Mouse (Mus musculus): ENCODE measurements around the gene Cog5. TPM values are rescaled to one million over a fixed set of nuclear protein-coding genes. Genes with fewer than 3 reads are reported as not detected.

Cog5 gene
- polyA plus RNA-seq, 1 experiment from 2014 or later = 33.5 TPM

- Histone ChIP-seq H3K9me3 (no peaks in the 10 kb centered on the region), H3K4me2 (replicated peaks) (no peak overlapping the region), H3K27ac (replicated peaks) (0 out of 2 replicates have a peak overlapping the region, but pooled peaks have one; percentile 39), H3K4me3 (no peak overlapping the region), H3K4me1 (peaks cover 8% of the 10 kb centered on the region; the same call in 1 of the 2 replicates), H3K36me3 (no peaks in the 10 kb centered on the region), H3K9ac (replicated peaks) (no peak overlapping the region), H3K27me3 (no peaks in the 10 kb centered on the region)
- 53% methylated on average over 7 of the region's 7 CpGs for WGBS
- ATAC-seq (ENCODE audit: low FRiP score, low read depth) = no peak
Measured at GRCm38 (mm10) chr12:31976544-31976943, 321.9 kb downstream of the Cog5 start.

DNA sequence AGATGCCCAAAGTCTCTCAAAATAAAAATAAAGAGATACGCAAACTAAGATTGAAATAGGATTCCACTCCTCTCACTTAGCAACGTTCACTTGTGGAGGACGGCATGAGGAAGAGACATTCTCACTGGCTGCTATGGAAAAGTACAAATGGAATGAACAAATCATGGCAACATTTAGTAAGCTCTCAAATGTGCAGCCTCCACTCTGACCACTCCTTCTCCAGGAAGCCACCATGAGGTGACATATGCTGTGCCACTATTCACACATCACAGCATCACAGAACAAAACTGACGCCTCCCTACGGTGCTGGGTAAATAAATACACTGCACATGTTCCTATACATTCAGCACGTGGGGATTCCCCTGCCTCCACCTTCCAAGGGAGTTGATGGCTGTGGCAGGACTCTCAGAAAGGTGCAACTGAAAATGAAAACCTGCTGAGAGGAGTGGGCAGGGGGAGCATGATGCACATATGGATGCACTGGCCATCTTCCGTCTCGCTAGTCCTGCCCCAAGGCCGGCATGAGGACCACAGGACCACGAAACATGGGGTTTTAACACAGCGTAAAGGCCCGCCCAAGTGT lies 323.0 kb downstream of the Cog5 start:
- 72% methylated on average over 12 of the region's 12 CpGs for WGBS
- Histone ChIP-seq H3K27ac (replicated peaks) (no peak overlapping the region), H3K4me3 (no peak overlapping the region), H3K27me3 (no peaks in the 10 kb centered on the region), H3K4me2 (replicated peaks) (no peak overlapping the region), H3K36me3 (no peaks in the 10 kb centered on the region), H3K9ac (replicated peaks) (no peak overlapping the region), H3K9me3 (no peaks in the 10 kb centered on the region), H3K4me1 (peaks cover 8% of the 10 kb centered on the region; the same call in 1 of the 2 replicates)
- ATAC-seq (ENCODE audit: low FRiP score, low read depth) = no peak

GRCm38 (mm10) chr12:31983238-31983637 lies 328.6 kb downstream of the Cog5 start:
- no peak for ATAC-seq (ENCODE audit: low FRiP score, low read depth)
- 66% methylated on average over 7 of the region's 7 CpGs for WGBS
- H3K36me3 ChIP-seq = peaks cover 4% of the 10 kb centered on the region; the same call in 1 of the 2 replicates

GRCm38 (mm10) chr12:31983769-31984168 lies 329.1 kb downstream of the Cog5 start:
- H3K9me3 ChIP-seq = no peaks in the 10 kb centered on the region
- 73% methylated on average over 6 of the region's 6 CpGs for WGBS
- H3K36me3 ChIP-seq = peaks cover 4% of the 10 kb centered on the region; the same call in 1 of the 2 replicates
- H3K4me2 ChIP-seq (replicated peaks) = no peak overlapping the region
- no peak overlapping the region for H3K9ac ChIP-seq (replicated peaks)
- ATAC-seq (ENCODE audit: low FRiP score, low read depth) = no peak
- H3K27me3 ChIP-seq = no peaks in the 10 kb centered on the region
- H3K4me1 ChIP-seq = peaks cover 7% of the 10 kb centered on the region; the same call in 1 of the 2 replicates
- H3K4me3 ChIP-seq = no peak overlapping the region
- H3K27ac ChIP-seq (replicated peaks) = no peak overlapping the region

More at GRCm38 (mm10) chr12:31983238-31983637, 328.6 kb downstream of the Cog5 start:
- Histone ChIP-seq H3K9me3 (no peaks in the 10 kb centered on the region), H3K4me2 (replicated peaks) (no peak overlapping the region), H3K4me1 (peaks cover 7% of the 10 kb centered on the region; the same call in 1 of the 2 replicates), H3K9ac (replicated peaks) (no peak overlapping the region), H3K27me3 (no peaks in the 10 kb centered on the region), H3K27ac (replicated peaks) (no peak overlapping the region), H3K4me3 (no peak overlapping the region)

DNA sequence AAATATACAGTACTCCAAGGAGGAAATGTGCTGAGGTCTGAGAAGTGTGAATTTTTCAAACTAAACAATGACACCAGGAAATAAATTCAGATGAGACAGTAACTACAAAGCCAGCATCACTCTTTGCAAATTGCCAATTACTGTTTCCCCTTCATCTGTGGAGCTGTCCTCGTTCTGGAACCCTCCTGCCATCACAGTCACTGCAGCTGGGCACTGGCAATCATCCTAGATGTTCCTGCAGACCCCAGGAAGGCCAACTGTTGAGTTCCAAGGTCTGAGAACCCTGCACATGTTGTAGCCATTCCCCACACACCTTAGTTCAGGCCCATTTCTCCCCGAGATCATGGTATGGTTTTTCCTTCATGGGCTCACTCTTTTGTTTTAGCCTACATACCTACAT lies 329.5 kb downstream of the Cog5 start:
- no peaks in the 10 kb centered on the region for H3K9me3 ChIP-seq
- peaks cover 7% of the 10 kb centered on the region; the same call in 1 of the 2 replicates for H3K4me1 ChIP-seq
- H3K9ac ChIP-seq (replicated peaks) = no peak overlapping the region
- ATAC-seq (ENCODE audit: low FRiP score, low read depth) = no peak
- peaks cover 4% of the 10 kb centered on the region; the same call in 1 of the 2 replicates for H3K36me3 ChIP-seq
- H3K4me3 ChIP-seq = no peak overlapping the region
- H3K27ac ChIP-seq (replicated peaks) = no peak overlapping the region
- no peaks in the 10 kb centered on the region for H3K27me3 ChIP-seq
- whole genome bisulfite sequencing = 68% methylated on average over 2 of the region's 2 CpGs
- no peak overlapping the region for H3K4me2 ChIP-seq (replicated peaks)

- no peak overlapping the region for H3K4me2 ChIP-seq (replicated peaks)
- no peak overlapping the region for H3K27ac ChIP-seq (replicated peaks)
- WGBS = 73% methylated on average over 12 of the region's 12 CpGs
- H3K9ac ChIP-seq (replicated peaks) = no peak overlapping the region
- peaks cover 4% of the 10 kb centered on the region; the same call in 1 of the 2 replicates for H3K36me3 ChIP-seq
- peaks cover 7% of the 10 kb centered on the region; the same call in 1 of the 2 replicates for H3K4me1 ChIP-seq
- no peak overlapping the region for H3K4me3 ChIP-seq
- no peaks in the 10 kb centered on the region for H3K9me3 ChIP-seq
- ATAC-seq (ENCODE audit: low FRiP score, low read depth) = no peak
- H3K27me3 ChIP-seq = no peaks in the 10 kb centered on the region
Measured at GRCm38 (mm10) chr12:31984664-31985063, 330.0 kb downstream of the Cog5 start.

DNA sequence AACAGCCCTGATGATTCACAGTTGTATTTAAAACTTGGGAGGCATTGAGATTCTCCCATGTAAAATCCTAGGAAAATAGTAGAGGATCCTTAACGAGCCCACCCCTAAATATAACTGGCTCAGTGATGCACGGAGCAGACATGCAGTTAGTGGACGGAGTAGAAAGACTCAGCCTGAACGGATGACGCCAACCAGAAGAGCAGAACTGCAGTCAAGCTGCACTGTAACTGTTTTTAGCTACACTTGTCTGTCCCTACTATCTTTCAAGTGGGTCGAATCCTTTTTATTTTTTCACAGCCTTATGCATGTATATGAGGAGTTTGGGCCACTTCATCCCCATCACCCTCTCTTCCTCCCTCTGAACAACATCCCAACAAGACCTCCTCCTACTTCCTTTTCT lies 331.1 kb downstream of the Cog5 start:
- Histone ChIP-seq H3K9me3 (no peaks in the 10 kb centered on the region), H3K4me3 (no peak overlapping the region), H3K4me1 (peaks cover 7% of the 10 kb centered on the region; the same call in 1 of the 2 replicates), H3K36me3 (peaks cover 4% of the 10 kb centered on the region; the same call in 1 of the 2 replicates), H3K27me3 (no peaks in the 10 kb centered on the region), H3K4me2 (replicated peaks) (no peak overlapping the region), H3K27ac (replicated peaks) (no peak overlapping the region), H3K9ac (replicated peaks) (no peak overlapping the region)
- ATAC-seq (ENCODE audit: low FRiP score, low read depth) = no peak
- WGBS = 93% methylated on average over 6 of the region's 6 CpGs

- 93% methylated on average over 2 of the region's 2 CpGs for WGBS
- Histone ChIP-seq H3K9me3 (no peaks in the 10 kb centered on the region), H3K4me2 (replicated peaks) (no peak overlapping the region), H3K9ac (replicated peaks) (no peak overlapping the region), H3K36me3 (peaks cover 4% of the 10 kb centered on the region; the same call in 1 of the 2 replicates), H3K27me3 (no peaks in the 10 kb centered on the region), H3K4me1 (peaks cover 7% of the 10 kb centered on the region; the same call in 1 of the 2 replicates), H3K27ac (replicated peaks) (no peak overlapping the region), H3K4me3 (no peak overlapping the region)
- ATAC-seq (ENCODE audit: low FRiP score, low read depth) = no peak
Measured at GRCm38 (mm10) chr12:31986463-31986862, 331.8 kb downstream of the Cog5 start.

Other genes starting within 250 kb of the Cog5 start
- gene Cbll1, start 155.3 kb upstream of the Cog5 start, polyA plus RNA-seq (2016; fragmentation: Nextera tagmentation; extraction: Ambion mirVana) = 17.1 and 17.7 TPM in 2 replicates
- not detected in 2 replicates for gene Slc26a4, start 94.9 kb upstream of the Cog5 start, polyA plus RNA-seq (2016; fragmentation: Nextera tagmentation; extraction: Ambion mirVana)
- gene Bcap29, start 20.2 kb upstream of the Cog5 start, polyA plus RNA-seq (2016; fragmentation: Nextera tagmentation; extraction: Ambion mirVana) = 23.9 and 26.7 TPM in 2 replicates
- 7.9 and 9.4 TPM in 2 replicates for gene Dus4l, start within 50 bp of the Cog5 start, polyA plus RNA-seq (2016; fragmentation: Nextera tagmentation; extraction: Ambion mirVana)
- 9.0 and 11.4 TPM in 2 replicates for gene Gpr22, start 59.1 kb downstream of the Cog5 start, polyA plus RNA-seq (2016; fragmentation: Nextera tagmentation; extraction: Ambion mirVana)

Measured in midbrain, embryonic 12.5 days (tissue).